Mouse (Mus musculus) ES-E14 (cell line): ENCODE data around the gene Zg16.

Source experiments
- CHD2 ChIP-seq: IDR thresholded peaks from 2 replicates; pipeline ENCODE4 v1.6.1; 2014; ENCODE audit warnings: mild to moderate bottlenecking, low read depth, low read length, inconsistent platforms
- HCFC1 ChIP-seq: IDR thresholded peaks from 2 replicates; pipeline ENCODE4 v1.6.1; 2012; ENCODE audit warnings: low read length, inconsistent platforms, borderline replicate concordance; ENCODE audit not compliant: insufficient read depth
- MAFK ChIP-seq: IDR thresholded peaks from 2 replicates; pipeline ENCODE4 v1.6.1; 2014; ENCODE audit warnings: mild to moderate bottlenecking, low read depth, low read length, inconsistent platforms; ENCODE audit not compliant: insufficient read depth
- ZNF384 ChIP-seq: IDR thresholded peaks from 2 replicates; pipeline ENCODE4 v1.6.1; 2012; ENCODE audit warnings: low read depth, low read length, inconsistent platforms

GRCm38 (mm10) chr7:127026161-127026600 is 60.9 kb downstream of the Zg16 start:
- no peak for TF ChIP-seq CHD2
- TF ChIP-seq HCFC1: no peak
- TF ChIP-seq MAFK: no peak
- no peak for TF ChIP-seq ZNF384
